Comparison of ENCODE assay signal across 8 mouse cellular contexts in genomic region chr4:86898791-86899474, GRCm38 (mm10). TPM values are rescaled to one million over a fixed set of nuclear protein-coding genes. Genes with fewer than 3 reads are reported as not detected.
A peak's percentile ranks its signal among the peaks of the same experiment; 100 is the strongest.
DNase-seq lines count a peak whose midpoint lies in the region; ATAC-seq and TF ChIP-seq lines count a peak whose summit lies in the region.

No protein-coding gene starts in this region.

- intact Hi-C loops in left cerebral cortex, adult 2 months (cut with DNase I): no loop called here

- no peaks in the 10 kb centered on the region for H3K27me3 ChIP-seq in intestine, embryonic 14.5 days (replicated peaks; ENCODE audit: control insufficient read depth, insufficient read depth, low read length)
- no peaks in the 10 kb centered on the region for H3K27me3 ChIP-seq in intestine, postnatal 0 days (replicated peaks; ENCODE audit: control insufficient read depth, insufficient read depth, low read length)
- no peaks in the 10 kb centered on the region for H3K27me3 ChIP-seq in heart, postnatal 0 days (ENCODE audit: control insufficient read depth, insufficient read depth, low read length)
- H3K27me3 ChIP-seq in stomach, embryonic 16.5 days (ENCODE audit: control insufficient read depth, insufficient read depth, low read length): no peaks in the 10 kb centered on the region
- H3K27me3 ChIP-seq in midbrain, embryonic 13.5 days: no peaks in the 10 kb centered on the region

- TF ChIP-seq EP300 in heart, postnatal 0 days (IDR thresholded peaks at IDR 0.05; ENCODE audit: low read depth): peak; percentile 56

- H3K27ac ChIP-seq in intestine, embryonic 14.5 days (ENCODE audit: low read depth): no peak overlapping the region; the same call in 1 of the 2 replicates
- no peak overlapping the region for H3K27ac ChIP-seq in intestine, postnatal 0 days (ENCODE audit: low read depth, low read length)
- H3K27ac ChIP-seq in heart, postnatal 0 days (ENCODE audit: low read depth): peak overlapping the region; percentile 76
- no peak overlapping the region for H3K27ac ChIP-seq in stomach, embryonic 16.5 days (ENCODE audit: low read length)
- no peak overlapping the region for H3K27ac ChIP-seq in left cerebral cortex, adult 2 months
- H3K27ac ChIP-seq in midbrain, embryonic 13.5 days: no peak overlapping the region

- no peak overlapping the region for H3K4me3 ChIP-seq in intestine, embryonic 14.5 days (ENCODE audit: low read depth, low read length)
- H3K4me3 ChIP-seq in intestine, postnatal 0 days (ENCODE audit: low read depth, low read length): no peak overlapping the region
- H3K4me3 ChIP-seq in heart, postnatal 0 days (ENCODE audit: low read depth, low read length): no peak overlapping the region
- no peak overlapping the region for H3K4me3 ChIP-seq in stomach, embryonic 16.5 days (replicated peaks; ENCODE audit: low read length)
- no peak overlapping the region for H3K4me3 ChIP-seq in left cerebral cortex, adult 2 months
- no peak overlapping the region for H3K4me3 ChIP-seq in midbrain, embryonic 13.5 days (replicated peaks)

- DNase-seq in intestine, embryonic 14.5 days (ENCODE audit: low spot score): no peak
- peak; percentile 74 for DNase-seq in heart, postnatal 0 days (ENCODE audit: low spot score)
- DNase-seq in liver: peak; percentile 30
- DNase-seq in left cerebral cortex, adult 2 months (ENCODE audit: extremely low spot score in 1 of 2, low spot score in 2 of 2): no peak

- ATAC-seq in intestine, embryonic 14.5 days (replicated peaks; ENCODE audit: low FRiP score, low TSS enrichment, low read depth): peak; percentile 66; the same call in 1 of the 2 replicates
- no peak for ATAC-seq in intestine, postnatal 0 days
- peak; percentile 74 for ATAC-seq in heart, postnatal 0 days (ENCODE audit: insufficient read depth, low read depth)
- peak; percentile 80 for ATAC-seq in stomach, embryonic 16.5 days (ENCODE audit: insufficient read depth, low FRiP score)
- ATAC-seq in CD4-positive, CD25-positive, alpha-beta regulatory T cell, adult 4 months: no peak
- no peak for ATAC-seq in midbrain, embryonic 13.5 days

- TF ChIP-seq CTCF in intestine, postnatal 0 days (IDR thresholded peaks at IDR 0.05; ENCODE audit: low read depth): no peak
- TF ChIP-seq CTCF in heart, postnatal 0 days (IDR thresholded peaks at IDR 0.05; ENCODE audit: low read depth): no peak
- no peak for TF ChIP-seq CTCF in left cerebral cortex, adult 2 months (IDR thresholded peaks at IDR 0.05)

- H3K9ac ChIP-seq in intestine, embryonic 14.5 days (ENCODE audit: low read length): no peak overlapping the region
- H3K9ac ChIP-seq in intestine, postnatal 0 days (ENCODE audit: low read depth, low read length): no peak overlapping the region
- H3K9ac ChIP-seq in heart, postnatal 0 days (replicated peaks; ENCODE audit: low read depth, low read length): no peak overlapping the region
- H3K9ac ChIP-seq in stomach, embryonic 16.5 days (ENCODE audit: low read length): no peak overlapping the region
- no peak overlapping the region for H3K9ac ChIP-seq in midbrain, embryonic 13.5 days (replicated peaks)

- no peaks in the 10 kb centered on the region for H3K4me1 ChIP-seq in intestine, embryonic 14.5 days (replicated peaks; ENCODE audit: control insufficient read depth, insufficient read depth, low read length)
- no peaks in the 10 kb centered on the region for H3K4me1 ChIP-seq in intestine, postnatal 0 days (replicated peaks; ENCODE audit: control insufficient read depth, insufficient read depth, low read length)
- H3K4me1 ChIP-seq in heart, postnatal 0 days (ENCODE audit: control insufficient read depth, insufficient read depth): no peaks in the 10 kb centered on the region
- peaks cover 5% of the 10 kb centered on the region; the same call in 1 of the 2 replicates for H3K4me1 ChIP-seq in stomach, embryonic 16.5 days (ENCODE audit: control insufficient read depth, insufficient read depth, low read length)
- H3K4me1 ChIP-seq in midbrain, embryonic 13.5 days (replicated peaks): no peaks in the 10 kb centered on the region

- WGBS in intestine, embryonic 14.5 days: 31% methylated on average over 14 of the region's 14 CpGs
- 44% methylated on average over 14 of the region's 14 CpGs for WGBS in intestine, postnatal 0 days
- 42% methylated on average over 14 of the region's 14 CpGs for WGBS in heart, postnatal 0 days
- WGBS in stomach, embryonic 16.5 days: 23% methylated on average over 14 of the region's 14 CpGs
- WGBS in midbrain, embryonic 13.5 days: 79% methylated on average over 14 of the region's 14 CpGs

- H3K36me3 ChIP-seq in intestine, embryonic 14.5 days (ENCODE audit: control insufficient read depth, insufficient read depth, low read length): no peaks in the 10 kb centered on the region
- no peaks in the 10 kb centered on the region for H3K36me3 ChIP-seq in intestine, postnatal 0 days (ENCODE audit: control insufficient read depth, insufficient read depth)
- 0 out of 2 replicates have a peak, but pooled peaks cover 3% of the 10 kb centered on the region for H3K36me3 ChIP-seq in heart, postnatal 0 days (replicated peaks; ENCODE audit: control insufficient read depth, insufficient read depth, low read length)
- H3K36me3 ChIP-seq in stomach, embryonic 16.5 days (ENCODE audit: control insufficient read depth, insufficient read depth, low read length): no peaks in the 10 kb centered on the region
- H3K36me3 ChIP-seq in midbrain, embryonic 13.5 days: no peaks in the 10 kb centered on the region

- H3K4me2 ChIP-seq in intestine, embryonic 14.5 days (ENCODE audit: low read length): no peak overlapping the region
- H3K4me2 ChIP-seq in intestine, postnatal 0 days (replicated peaks; ENCODE audit: low read depth): no peak overlapping the region
- no peak overlapping the region for H3K4me2 ChIP-seq in heart, postnatal 0 days (ENCODE audit: low read depth, low read length)
- no peak overlapping the region for H3K4me2 ChIP-seq in stomach, embryonic 16.5 days (ENCODE audit: low read depth, low read length)
- no peak overlapping the region for H3K4me2 ChIP-seq in midbrain, embryonic 13.5 days (replicated peaks)

- H3K9me3 ChIP-seq in intestine, embryonic 14.5 days (ENCODE audit: control insufficient read depth, low read length): no peaks in the 10 kb centered on the region
- no peaks in the 10 kb centered on the region for H3K9me3 ChIP-seq in intestine, postnatal 0 days (ENCODE audit: control insufficient read depth)
- H3K9me3 ChIP-seq in heart, postnatal 0 days (replicated peaks; ENCODE audit: control insufficient read depth, low read length): no peaks in the 10 kb centered on the region
- H3K9me3 ChIP-seq in stomach, embryonic 16.5 days (replicated peaks; ENCODE audit: control insufficient read depth, low read length): no peaks in the 10 kb centered on the region
- no peaks in the 10 kb centered on the region for H3K9me3 ChIP-seq in midbrain, embryonic 13.5 days

RNA-seq across cellular contexts. Expression of gene Acer2, which starts 24.7 kb away (rescaled TPM):
- polyA plus RNA-seq in intestine, embryonic 14.5 days (2014; fragmentation: Nextera tagmentation; extraction: Ambion mirVana): 28.1 and 28.7 TPM in 2 replicates
- 9.3 and 9.7 TPM in 2 replicates for polyA plus RNA-seq in intestine, postnatal 0 days (2015; fragmentation: Nextera tagmentation; extraction: Ambion mirVana)
- 42.9 and 71.1 TPM in 2 replicates for total RNA-seq in heart, postnatal 0 days (2014; rRNA removed; ENCODE audit: low replicate concordance)
- polyA plus RNA-seq in heart, postnatal 0 days (2015; fragmentation: Nextera tagmentation; extraction: Ambion mirVana): 21.3 and 23.4 TPM in 2 replicates
- polyA plus RNA-seq in stomach, embryonic 16.5 days (2015; fragmentation: Nextera tagmentation; extraction: Ambion mirVana): 22.5 and 24.2 TPM in 2 replicates
- 10 to 100 TPM in 1 of 2 experiments, 1 to 10 TPM in 1; 5.9 to 10.8 TPM for polyA plus RNA-seq in CD4-positive, CD25-positive, alpha-beta regulatory T cell, adult 4 months (2017; shearing (Covaris generic))
- 1 to 10 TPM; 6.7 to 8.1 TPM for total RNA-seq in left cerebral cortex, adult 2 months (2021)
- polyA plus RNA-seq in midbrain, embryonic 13.5 days (2015; fragmentation: Nextera tagmentation; extraction: Ambion mirVana): 19.4 and 19.9 TPM in 2 replicates

RNA-seq across cellular contexts. Expression of gene Rps6, which starts 41.7 kb away (rescaled TPM):
- 878 and 915 TPM in 2 replicates for polyA plus RNA-seq in intestine, embryonic 14.5 days (2014; fragmentation: Nextera tagmentation; extraction: Ambion mirVana)
- polyA plus RNA-seq in intestine, postnatal 0 days (2015; fragmentation: Nextera tagmentation; extraction: Ambion mirVana): 350 and 389 TPM in 2 replicates
- 1,057 and 1,230 TPM in 2 replicates for total RNA-seq in heart, postnatal 0 days (2014; rRNA removed; ENCODE audit: low replicate concordance)
- polyA plus RNA-seq in heart, postnatal 0 days (2015; fragmentation: Nextera tagmentation; extraction: Ambion mirVana): 324 and 335 TPM in 2 replicates
- polyA plus RNA-seq in stomach, embryonic 16.5 days (2015; fragmentation: Nextera tagmentation; extraction: Ambion mirVana): 556 and 729 TPM in 2 replicates
- polyA plus RNA-seq in CD4-positive, CD25-positive, alpha-beta regulatory T cell, adult 4 months (2017; shearing (Covaris generic)): 1,000 to 10,000 TPM; 2,328 to 3,093 TPM
- total RNA-seq in left cerebral cortex, adult 2 months (2021): 100 to 1,000 TPM; 381 to 396 TPM
- 459 and 472 TPM in 2 replicates for polyA plus RNA-seq in midbrain, embryonic 13.5 days (2015; fragmentation: Nextera tagmentation; extraction: Ambion mirVana)

Comparison
In these comparisons a context has a peak if more than half of its experiments do, and no peak if none do; other contexts are left out.
1. ATAC-seq: peak in intestine, embryonic 14.5 days (single experiment), heart, postnatal 0 days (single experiment) and stomach, embryonic 16.5 days (single experiment); none in intestine, postnatal 0 days (single experiment), CD4-positive, CD25-positive, alpha-beta regulatory T cell, adult 4 months (single experiment) and midbrain, embryonic 13.5 days (single experiment).
2. DNase-seq: peak in heart, postnatal 0 days (single experiment) and liver (single experiment); none in intestine, embryonic 14.5 days (single experiment) and left cerebral cortex, adult 2 months (0 of 2).